Mouse (Mus musculus) mouse trophoblast stem cell (cell line): ENCODE data around the gene Cux2.

Experiments used
- in situ Hi-C, 2 experiments: fragments of 300-500 bp; cut with MseI, MboI; formaldehyde crosslinking; loops; 2 replicates in 1 of 2; 3 replicates in 1 of 2; pipeline ENCODE4 v1.15.1; 2025

Gene Cux2

GRCm38 (mm10) chr5:121967520-121967919 lies 82.4 kb downstream of the Cux2 start:
- in situ Hi-C loops, result no loop called here

GRCm38 (mm10) chr5:121966940-121967339 lies 83.0 kb downstream of the Cux2 start:
- in situ Hi-C loops, result no loop called here

- in situ Hi-C loops, result no loop called here
Observed at GRCm38 (mm10) chr5:121962974-121963373, 86.9 kb downstream of the Cux2 start.

- in situ Hi-C loops, result no loop called here
Observed at GRCm38 (mm10) chr5:121962359-121962758, 87.5 kb downstream of the Cux2 start.

GRCm38 (mm10) chr5:121961256-121961655 lies 88.6 kb downstream of the Cux2 start:
- in situ Hi-C loops, result no loop called here

GRCm38 (mm10) chr5:121959688-121960087 lies 90.2 kb downstream of the Cux2 start:
- in situ Hi-C loops, result no loop called here

GRCm38 (mm10) chr5:121958551-121958950 lies 91.4 kb downstream of the Cux2 start:
- in situ Hi-C loops, result no loop called here

GRCm38 (mm10) chr5:121955806-121956205 lies 94.1 kb downstream of the Cux2 start:
- in situ Hi-C loops, result no loop called here

GRCm38 (mm10) chr5:121950175-121950574 lies 99.7 kb downstream of the Cux2 start:
- in situ Hi-C loops, result no loop called here

- in situ Hi-C loops, result loop anchor here (10.0 kb wide), 1 partner anchor 106 kb away; the partner anchor contains the start of gene Cux2 (in 2 of the 2)
Observed at GRCm38 (mm10) chr5:121949050-121949443, 100.9 kb downstream of the Cux2 start.

GRCm38 (mm10) chr5:121948302-121949049 lies 101.4 kb downstream of the Cux2 start:
- in situ Hi-C loops, result loop anchor here (10.0 kb wide), 1 partner anchor 106 kb away; the partner anchor contains the start of gene Cux2 (in 2 of the 2)

GRCm38 (mm10) chr5:121946657-121947245 lies 103.2 kb downstream of the Cux2 start:
- in situ Hi-C loops, result loop anchor here (10.0 kb wide), 1 partner anchor 108 kb away; the partner anchor contains the start of gene Cux2 (in 2 of the 2)

GRCm38 (mm10) chr5:121945819-121946218 lies 104.1 kb downstream of the Cux2 start:
- in situ Hi-C loops, result loop anchor here (10.0 kb wide), 1 partner anchor 109 kb away; the partner anchor contains the start of gene Cux2 (in 2 of the 2)

- in situ Hi-C loops, result loop anchor here (10.0 kb wide), 1 partner anchor 111 kb away; the partner anchor contains the start of gene Cux2 (in 2 of the 2)
Observed at GRCm38 (mm10) chr5:121944021-121944790, 105.7 kb downstream of the Cux2 start.

GRCm38 (mm10) chr5:121943472-121943871 lies 106.4 kb downstream of the Cux2 start:
- in situ Hi-C loops, result loop anchor here (10.0 kb wide), 1 partner anchor 111 kb away; the partner anchor contains the start of gene Cux2 (in 2 of the 2)

- in situ Hi-C loops, result no loop called here
Observed at GRCm38 (mm10) chr5:121938065-121938849, 111.6 kb downstream of the Cux2 start.

GRCm38 (mm10) chr5:121930261-121930660 lies 119.6 kb downstream of the Cux2 start:
- in situ Hi-C loops, result no loop called here

- in situ Hi-C loops, result no loop called here
Observed at GRCm38 (mm10) chr5:121928362-121929000, 121.4 kb downstream of the Cux2 start.

GRCm38 (mm10) chr5:121926543-121926814 lies 123.4 kb downstream of the Cux2 start:
- in situ Hi-C loops, result no loop called here

- in situ Hi-C loops, result no loop called here
Observed at GRCm38 (mm10) chr5:121925751-121926542, 124.0 kb downstream of the Cux2 start.
